Mouse (Mus musculus): ENCODE data around the gene Nxn.

DNA sequence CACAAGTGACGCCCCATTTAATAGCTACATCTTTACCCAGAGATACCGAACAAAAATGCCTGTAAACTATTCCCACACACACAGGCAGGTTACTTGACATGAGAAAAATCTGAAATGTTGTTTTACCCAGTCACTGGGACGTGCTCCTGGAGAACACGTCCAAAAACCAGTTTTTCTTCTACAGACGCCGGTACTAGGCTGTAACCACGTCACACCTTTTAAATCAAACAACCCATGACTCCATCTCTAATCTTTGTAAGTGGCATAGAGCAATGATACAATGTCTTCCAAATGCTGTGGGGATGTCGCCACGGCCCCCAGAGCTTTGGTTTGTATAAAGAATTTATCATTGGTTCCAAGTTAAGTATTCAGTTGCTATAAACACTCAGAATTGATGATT is 61.7 kb downstream of the Nxn start:
- no peak for TF ChIP-seq TAL1 (IDR thresholded peaks at IDR 0.05; ENCODE audit: low read length)
- TF ChIP-seq GATA1 (IDR thresholded peaks at IDR 0.05; ENCODE audit: low read length) = no peak
